Mouse (Mus musculus) stomach, embryonic 16.5 days (tissue): Measurements from ENCODE around the gene Ghrhr. TPM values are rescaled to one million over a fixed set of nuclear protein-coding genes. Genes with fewer than 3 reads are reported as not detected.

ENCODE experiments used
- ATAC-seq: fragments of 200-750 bp; cut with Nextera tagmentation; 2 replicates; pipeline ENCODE4 v1.8.0; 2017; ENCODE audit warnings: moderate number of reproducible peaks, moderate TSS enrichment; ENCODE audit not compliant: insufficient read depth, low FRiP score
- H3K27ac ChIP-seq: fragments of 300-500 bp; sonication (generic); 2 replicates; pipeline ENCODE4 v1.5.1; 2014; ENCODE audit warnings: low read length
- H3K27me3 ChIP-seq: fragments of 300-500 bp; sonication (generic); 2 replicates; pipeline ENCODE4 v1.6.1; 2014; ENCODE audit warnings: low read length, control low read depth, mixed read lengths; ENCODE audit not compliant: control insufficient read depth, insufficient read depth
- H3K36me3 ChIP-seq: fragments of 300-500 bp; sonication (generic); 2 replicates; pipeline ENCODE4 v1.6.1; 2014; ENCODE audit warnings: low read length; ENCODE audit not compliant: control insufficient read depth, insufficient read depth
- H3K4me1 ChIP-seq: fragments of 300-500 bp; sonication (generic); 2 replicates; pipeline ENCODE4 v1.6.1; 2014; ENCODE audit warnings: low read length, control low read depth, mixed read lengths; ENCODE audit not compliant: control insufficient read depth, insufficient read depth
- H3K4me2 ChIP-seq: fragments of 300-500 bp; sonication (generic); 2 replicates; pipeline ENCODE4 v1.6.1; 2014; ENCODE audit warnings: low read depth, low read length, mixed read lengths
- H3K4me3 ChIP-seq: fragments of 300-500 bp; sonication (generic); replicated peaks from 2 replicates; pipeline ENCODE4 v1.5.1; 2014; ENCODE audit warnings: mild to moderate bottlenecking, low read length
- H3K9ac ChIP-seq: fragments of 300-500 bp; sonication (generic); 2 replicates; pipeline ENCODE4 v1.6.1; 2014; ENCODE audit warnings: low read length
- H3K9me3 ChIP-seq: fragments of 300-500 bp; sonication (generic); replicated peaks from 2 replicates; pipeline ENCODE4 v1.6.1; 2016; ENCODE audit warnings: low read length, control low read depth; ENCODE audit not compliant: control insufficient read depth
- WGBS: fragments of 180-500 bp; shearing (Covaris S2); extraction: QIAGEN DNeasy Blood & Tissue Kit; methylation state at CpG from one replicate; pipeline ENCODE4 v1.1.7; 2014; 5-methylcytosine and 5-hydroxymethylcytosine counted together
- polyA plus RNA-seq: library from polyadenylated mRNA; unstranded; fragments of >200 nt; fragmentation: Nextera tagmentation; extraction: Ambion mirVana; gene quantifications from 2 replicates; pipeline ENCODE4 v1.2.1, GENCODE M21; 2015

Gene Ghrhr
- polyA plus RNA-seq, 1 experiment from 2014 or later: 0.17 TPM

DNA sequence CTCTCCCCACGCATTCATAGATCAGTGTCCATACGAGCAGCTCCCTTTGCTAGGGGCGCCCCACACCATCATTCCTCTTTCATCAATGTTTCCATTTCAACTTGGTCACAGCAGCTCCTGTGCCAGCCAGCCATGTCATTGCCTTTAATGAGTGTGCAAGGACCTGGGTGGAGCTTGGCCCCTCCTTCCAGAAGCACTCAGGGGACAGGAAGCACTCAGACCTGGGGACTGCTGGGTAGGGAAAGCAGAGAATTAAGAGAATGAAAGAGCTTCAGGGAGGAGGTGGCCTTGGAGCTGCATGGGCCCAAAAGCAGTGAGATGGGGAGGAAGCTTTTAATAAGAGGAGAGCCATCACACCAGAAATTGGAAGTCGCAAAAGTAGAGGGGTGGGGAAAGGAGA lies 5.9 kb downstream of the Ghrhr start:
- Histone ChIP-seq H3K27ac (no peak overlapping the region), H3K27me3 (no peaks in the 10 kb centered on the region), H3K9ac (no peak overlapping the region), H3K36me3 (no peaks in the 10 kb centered on the region), H3K4me2 (no peak overlapping the region), H3K4me3 (no peak overlapping the region), H3K4me1 (no peaks in the 10 kb centered on the region), H3K9me3 (no peaks in the 10 kb centered on the region)
- 85% methylated on average over 4 of the region's 4 CpGs for WGBS
- ATAC-seq: no peak

GRCm38 (mm10) chr6:55383897-55384296 lies 7.8 kb downstream of the Ghrhr start:
- H3K4me3 ChIP-seq: no peak overlapping the region
- H3K4me2 ChIP-seq: no peak overlapping the region

DNA sequence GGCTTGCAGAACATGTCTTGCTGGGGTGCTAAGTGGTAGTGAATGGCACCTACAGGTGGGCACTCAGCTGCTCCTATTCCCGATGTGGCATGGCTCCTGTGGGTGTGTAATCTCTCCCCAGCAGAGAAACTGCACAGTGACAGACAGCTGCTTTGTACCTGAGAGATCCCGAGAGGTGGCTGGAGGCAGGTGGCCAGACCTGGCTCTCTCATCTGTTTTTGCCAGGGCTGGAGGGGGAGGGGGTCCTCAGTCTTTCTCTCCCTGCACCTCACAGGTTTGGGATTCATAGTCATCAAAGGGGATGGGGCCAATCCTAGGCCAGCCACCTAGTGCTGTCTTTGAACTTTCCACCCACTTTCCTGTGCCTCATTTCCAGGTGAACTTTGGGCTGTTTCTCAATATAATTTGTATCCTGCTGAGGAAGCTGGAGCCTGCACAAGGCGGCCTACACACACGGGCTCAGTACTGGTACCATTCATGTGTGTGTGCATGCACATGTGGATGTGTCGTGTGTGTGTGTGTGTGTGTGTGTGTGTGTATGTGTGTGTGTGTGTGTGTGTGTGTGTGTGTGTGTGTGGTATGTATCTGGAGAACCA lies 8.4 kb downstream of the Ghrhr start:
- H3K27me3 ChIP-seq: no peaks in the 10 kb centered on the region; the same call in 1 of the 2 replicates
- H3K4me3 ChIP-seq: no peak overlapping the region
- no peak for ATAC-seq
- no peak overlapping the region for H3K27ac ChIP-seq
- WGBS: 71% methylated on average over 5 of the region's 5 CpGs
- H3K9me3 ChIP-seq: no peaks in the 10 kb centered on the region
- no peaks in the 10 kb centered on the region for H3K4me1 ChIP-seq
- H3K4me2 ChIP-seq: no peak overlapping the region
- H3K36me3 ChIP-seq: no peaks in the 10 kb centered on the region
- no peak overlapping the region for H3K9ac ChIP-seq

More at GRCm38 (mm10) chr6:55383897-55384296, 7.8 kb downstream of the Ghrhr start:
- Histone ChIP-seq H3K27me3 (no peaks in the 10 kb centered on the region; the same call in 1 of the 2 replicates), H3K9me3 (no peaks in the 10 kb centered on the region), H3K36me3 (no peaks in the 10 kb centered on the region), H3K27ac (no peak overlapping the region), H3K9ac (no peak overlapping the region), H3K4me1 (no peaks in the 10 kb centered on the region)
- ATAC-seq: no peak; the same call in 1 of the 2 replicates
- 19% methylated on average over 1 of the region's 1 CpGs for WGBS

DNA sequence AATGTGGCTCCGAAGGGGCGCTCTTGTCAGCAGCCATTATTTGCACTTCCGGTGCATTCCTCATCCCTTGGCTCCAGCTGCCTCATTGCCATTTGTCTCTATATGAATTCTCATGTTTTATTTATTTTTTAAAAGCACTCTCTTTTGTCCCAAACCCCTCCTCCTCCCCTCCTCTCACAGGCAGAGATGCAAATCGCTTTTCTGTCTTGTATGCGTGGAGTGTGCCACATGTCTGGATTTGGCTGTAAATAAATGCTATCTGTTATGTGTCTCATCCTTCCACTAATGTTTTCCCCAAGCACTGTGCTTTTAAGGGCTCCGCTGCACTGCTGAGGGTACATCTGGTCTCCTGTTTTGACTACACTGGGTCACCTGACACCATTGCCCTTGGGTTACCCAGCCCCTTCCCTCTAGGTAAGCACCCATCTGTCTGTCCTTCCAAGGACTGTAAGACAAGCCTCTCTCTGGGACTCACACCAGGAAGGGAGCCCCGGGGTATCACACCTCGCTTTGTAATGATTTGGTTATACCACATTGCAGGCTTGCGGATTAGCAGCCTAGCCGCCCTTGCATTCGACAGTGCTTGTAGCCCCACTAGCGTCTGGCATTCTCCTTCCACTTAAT lies 12.6 kb downstream of the Ghrhr start:
- Histone ChIP-seq H3K4me1 (no peaks in the 10 kb centered on the region), H3K4me3 (no peak overlapping the region), H3K9me3 (no peaks in the 10 kb centered on the region), H3K36me3 (no peaks in the 10 kb centered on the region), H3K27ac (no peak overlapping the region), H3K27me3 (no peaks in the 10 kb centered on the region; the same call in 1 of the 2 replicates), H3K4me2 (no peak overlapping the region), H3K9ac (no peak overlapping the region)
- 37% methylated on average over 12 of the region's 12 CpGs for WGBS
- no peak for ATAC-seq

DNA sequence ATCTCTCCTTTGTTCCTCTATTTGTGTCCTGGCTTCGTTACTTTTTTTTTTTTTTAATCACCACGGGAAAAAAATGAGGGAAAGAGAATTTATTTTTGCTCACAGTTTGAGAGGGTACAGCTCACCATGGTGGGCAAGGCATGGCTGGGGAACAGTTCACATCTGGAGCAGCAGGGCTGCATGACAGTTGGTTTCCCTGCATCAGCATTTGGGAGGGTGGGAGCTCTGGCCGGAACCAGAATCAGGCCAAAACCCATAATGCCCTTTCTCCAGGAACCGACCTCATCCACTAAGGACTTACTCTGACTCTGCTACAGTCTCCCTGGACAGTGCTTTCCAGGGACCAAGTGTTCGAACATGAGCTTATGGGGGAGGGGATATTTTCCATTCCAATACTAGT lies 13.2 kb downstream of the Ghrhr start:
- Histone ChIP-seq H3K27ac (no peak overlapping the region), H3K4me1 (no peaks in the 10 kb centered on the region), H3K9me3 (no peaks in the 10 kb centered on the region), H3K9ac (no peak overlapping the region), H3K36me3 (no peaks in the 10 kb centered on the region), H3K4me3 (no peak overlapping the region), H3K27me3 (no peaks in the 10 kb centered on the region; the same call in 1 of the 2 replicates), H3K4me2 (no peak overlapping the region)
- 63% methylated on average over 5 of the region's 5 CpGs for WGBS
- ATAC-seq: no peak

GRCm38 (mm10) chr6:55391814-55392213 lies 15.7 kb downstream of the Ghrhr start:
- Histone ChIP-seq H3K27ac (no peak overlapping the region), H3K36me3 (no peaks in the 10 kb centered on the region), H3K9ac (no peak overlapping the region), H3K4me3 (no peak overlapping the region), H3K4me1 (peaks cover 6% of the 10 kb centered on the region), H3K27me3 (no peaks in the 10 kb centered on the region; the same call in 1 of the 2 replicates), H3K4me2 (no peak overlapping the region), H3K9me3 (no peaks in the 10 kb centered on the region)
- WGBS: 13% methylated on average over 4 of the region's 4 CpGs
- ATAC-seq: no peak

DNA sequence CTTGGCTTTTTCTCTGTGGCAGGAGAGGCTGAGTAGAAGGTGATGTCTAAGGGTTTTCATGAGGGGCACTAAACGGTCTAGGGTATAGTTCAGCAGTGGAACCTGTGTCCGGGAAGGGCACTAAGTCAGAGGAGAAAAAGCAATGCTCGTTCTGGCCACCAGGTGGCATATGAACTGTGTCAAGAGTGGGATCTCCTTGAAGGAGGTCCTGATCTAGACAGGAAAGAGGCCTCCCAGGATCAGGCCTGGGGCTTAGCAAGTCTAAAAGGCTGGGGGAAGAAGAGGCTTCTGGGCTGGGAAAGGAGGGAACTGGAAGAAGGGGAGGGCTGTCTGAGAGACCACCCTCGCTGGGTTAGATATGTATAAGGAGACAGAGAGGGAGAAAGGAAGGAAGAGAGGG lies 16.4 kb downstream of the Ghrhr start:
- Histone ChIP-seq H3K27me3 (no peaks in the 10 kb centered on the region; the same call in 1 of the 2 replicates), H3K9ac (no peak overlapping the region), H3K4me2 (no peak overlapping the region), H3K9me3 (no peaks in the 10 kb centered on the region), H3K27ac (no peak overlapping the region), H3K4me1 (peaks cover 8% of the 10 kb centered on the region), H3K36me3 (no peaks in the 10 kb centered on the region), H3K4me3 (no peak overlapping the region)
- 12% methylated on average over 4 of the region's 4 CpGs for WGBS
- peak; percentile 37; the same call in 1 of the 2 replicates for ATAC-seq

DNA sequence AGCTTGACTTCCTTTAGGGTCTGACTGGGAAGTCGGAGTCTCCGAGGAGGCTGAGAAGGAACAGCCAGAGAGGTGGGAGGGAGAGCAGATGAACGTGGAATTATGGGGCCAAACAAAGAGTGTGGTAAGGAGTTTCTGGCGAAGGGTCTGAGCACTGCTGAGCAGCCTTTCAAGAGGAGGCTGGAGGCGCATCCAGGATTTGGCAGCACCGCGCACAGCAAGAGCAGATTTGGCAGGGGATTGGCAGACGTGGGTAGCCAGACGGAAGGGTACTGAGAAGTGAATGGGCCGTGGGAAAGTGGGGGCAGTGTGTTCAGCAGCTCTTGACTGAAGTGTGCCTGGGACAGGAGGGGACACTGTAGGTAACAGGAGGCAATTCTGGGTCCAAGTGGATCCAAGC lies 18.8 kb downstream of the Ghrhr start:
- Histone ChIP-seq H3K4me2 (no peak overlapping the region), H3K36me3 (no peaks in the 10 kb centered on the region), H3K27me3 (no peaks in the 10 kb centered on the region), H3K9ac (no peak overlapping the region), H3K4me1 (peaks cover 10% of the 10 kb centered on the region), H3K27ac (no peak overlapping the region), H3K9me3 (no peaks in the 10 kb centered on the region), H3K4me3 (no peak overlapping the region)
- ATAC-seq: no peak
- 80% methylated on average over 10 of the region's 10 CpGs for WGBS

GRCm38 (mm10) chr6:55396176-55396575 lies 20.1 kb downstream of the Ghrhr start:
- H3K9ac ChIP-seq: peak overlapping the region; percentile 40; the same call in 1 of the 2 replicates
- peak; percentile 83 for ATAC-seq
- no peaks in the 10 kb centered on the region for H3K9me3 ChIP-seq
- H3K27me3 ChIP-seq: no peaks in the 10 kb centered on the region
- no peak overlapping the region; the same call in 1 of the 2 replicates for H3K4me3 ChIP-seq
- H3K36me3 ChIP-seq: no peaks in the 10 kb centered on the region
- H3K4me2 ChIP-seq: peak overlapping the region; percentile 27
- 25% methylated on average over 3 of the region's 3 CpGs for WGBS
- H3K27ac ChIP-seq: peak overlapping the region; percentile 78
- peaks cover 10% of the 10 kb centered on the region for H3K4me1 ChIP-seq
